Mouse (Mus musculus): ENCODE data around the gene Gm5105. TPM values are rescaled to one million over a fixed set of nuclear protein-coding genes. Genes with fewer than 3 reads are reported as not detected.

Gene Gm5105
- polyA plus RNA-seq (2012; rRNA removed): 0.05 and 0.09 TPM in 2 replicates

DNA sequence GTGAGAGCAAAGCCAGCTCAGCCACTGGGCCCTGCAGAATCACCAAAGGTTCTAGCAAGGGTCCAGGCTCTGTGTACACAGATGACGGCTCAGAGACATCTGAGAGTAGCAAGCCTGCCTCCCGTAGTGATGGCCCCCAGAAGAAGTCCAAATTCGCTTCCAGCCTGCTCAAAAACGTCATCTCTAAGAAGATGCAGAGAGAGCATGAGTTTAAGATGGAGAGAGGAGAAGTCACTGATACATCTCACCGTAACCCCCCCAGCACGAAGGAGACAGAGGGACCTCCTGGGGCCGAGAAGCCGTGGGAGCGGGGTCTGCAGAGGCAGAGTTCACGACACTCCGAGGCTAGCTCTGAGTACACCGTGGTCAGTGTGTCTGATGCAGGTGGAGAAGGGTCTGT lies at the start of gene Gm5105:
Gm5105 (minus strand) TSS at position 101 of the 400 bp plus-strand sequence.

DNA sequence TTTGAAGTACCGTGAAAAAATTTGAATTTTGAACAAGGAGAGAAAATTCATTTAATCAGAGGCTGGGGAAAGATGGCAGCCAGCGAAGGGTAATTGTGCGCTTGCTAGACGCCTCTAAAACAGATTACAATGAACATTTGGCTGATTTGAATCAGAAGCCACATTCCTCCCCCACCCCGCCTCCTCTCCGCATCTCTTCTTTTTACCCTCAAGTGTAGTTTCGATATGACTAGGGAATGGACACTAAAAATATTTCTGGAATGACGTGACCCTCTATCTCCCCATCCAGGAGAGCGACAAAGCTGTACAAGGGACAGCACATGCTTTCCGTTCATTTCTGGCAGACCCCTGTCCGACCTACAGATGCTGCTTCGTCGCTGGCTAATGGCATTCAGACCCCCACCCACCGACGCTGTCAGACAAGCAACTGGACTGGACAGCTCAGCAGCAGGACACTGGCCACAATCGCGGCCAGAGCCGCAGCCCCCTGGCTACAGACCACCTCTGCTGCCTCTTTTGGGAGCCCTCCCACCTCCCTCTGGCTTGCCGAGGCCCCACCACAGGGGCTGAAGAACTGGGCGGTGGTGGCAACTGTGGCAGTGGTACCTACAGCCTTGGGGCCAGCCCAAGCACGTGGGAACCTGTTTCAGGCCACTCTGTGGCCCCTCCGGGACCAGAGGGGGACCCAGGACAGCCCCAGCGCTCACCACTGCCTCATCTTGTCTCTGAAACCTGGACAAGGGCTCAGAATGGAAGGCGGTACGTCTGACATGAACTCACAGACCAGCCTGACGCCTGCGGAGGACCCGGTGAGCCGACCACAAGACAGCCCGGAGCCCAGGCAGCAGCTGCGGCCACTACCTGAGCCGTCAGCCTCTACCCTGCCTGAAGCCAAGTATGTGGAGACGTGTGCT lies 2.2 kb downstream of the Gm5105 start, which contains the start of gene 1110002E22Rik:
1110002E22Rik (plus strand) TSS at position 321 of the 914 bp plus-strand sequence.

Other genes starting within 250 kb of the Gm5105 start
- 985 and 1,299 TPM in 2 replicates for gene H2afz, start 202.9 kb downstream of the Gm5105 start, polyA plus RNA-seq (2012; rRNA removed)
- 7.1 and 7.7 TPM in 2 replicates for gene Dnajb14, start 199.7 kb downstream of the Gm5105 start, polyA plus RNA-seq (2012; rRNA removed)
- 88.1 and 100 TPM in 2 replicates for gene Lamtor3, start 148.9 kb downstream of the Gm5105 start, polyA plus RNA-seq (2012; rRNA removed)
- gene Dapp1, start 85.8 kb downstream of the Gm5105 start, polyA plus RNA-seq (2012; rRNA removed): 2.9 TPM in 2 replicates
- 0.06 and 0.55 TPM in 2 replicates for gene 1110002E22Rik, start 2.3 kb downstream of the Gm5105 start, polyA plus RNA-seq (2012; rRNA removed)
- gene Trmt10a, start 76.1 kb upstream of the Gm5105 start, polyA plus RNA-seq (2012; rRNA removed): 9.1 and 9.3 TPM in 2 replicates
- gene Mttp, start 77.6 kb upstream of the Gm5105 start, polyA plus RNA-seq (2012; rRNA removed): 5.3 and 5.7 TPM in 2 replicates
- gene 4930579F01Rik, start 126.4 kb upstream of the Gm5105 start, polyA plus RNA-seq (2012; rRNA removed): not detected in 2 replicates
- 0.37 and 0.74 TPM in 2 replicates for gene Adh7, start 150.4 kb upstream of the Gm5105 start, polyA plus RNA-seq (2012; rRNA removed)
- 1.1 and 1.6 TPM in 2 replicates for gene Adh1, start 193.6 kb upstream of the Gm5105 start, polyA plus RNA-seq (2012; rRNA removed)
- gene Adh6a, start 245.9 kb upstream of the Gm5105 start, polyA plus RNA-seq (2012; rRNA removed): not detected in 2 replicates